Mouse (Mus musculus) spleen, adult 2 months (tissue): ENCODE data around the gene Olig2. TPM values are rescaled to one million over a fixed set of nuclear protein-coding genes. Genes with fewer than 3 reads are reported as not detected.

Experiments used
- DNase-seq, 2 experiments: peaks; one replicate each; pipeline versions ENCODE4 v3.0.0 to v3.0.0-alpha.2; 2012 to 2021; ENCODE audit warnings: low spot score in 2 of 2, low read depth in 1 of 2
- H3K27ac ChIP-seq: fragments of 200-500 bp; 2 replicates; pipeline ENCODE4 v1.5.1; 2012; ENCODE audit warnings: low read length, inconsistent platforms; ENCODE audit not compliant: insufficient read depth
- H3K27me3 ChIP-seq: fragments of 200-500 bp; 2 replicates; pipeline ENCODE4 v1.6.1; 2012; ENCODE audit warnings: mild to moderate bottlenecking, moderate library complexity, low read length, inconsistent platforms; ENCODE audit not compliant: control insufficient read depth, insufficient read depth
- H3K36me3 ChIP-seq: fragments of 200-500 bp; 2 replicates; pipeline ENCODE4 v1.6.1; 2012; ENCODE audit warnings: mild to moderate bottlenecking, low read length, inconsistent platforms; ENCODE audit not compliant: control insufficient read depth, insufficient read depth
- H3K4me1 ChIP-seq: fragments of 200-500 bp; 2 replicates; pipeline ENCODE4 v1.6.1; 2011; ENCODE audit warnings: inconsistent platforms; ENCODE audit not compliant: control insufficient read depth, insufficient read depth, insufficient read length
- H3K4me3 ChIP-seq: fragments of 200-500 bp; 2 replicates; pipeline ENCODE4 v1.5.1; 2011; ENCODE audit warnings: mild to moderate bottlenecking, inconsistent platforms; ENCODE audit not compliant: insufficient read depth, insufficient read length; ENCODE audit errors: extremely low read depth
- CTCF ChIP-seq: fragments of 200-500 bp; IDR thresholded peaks from 2 replicates; pipeline ENCODE4 v1.5.1; 2011; ENCODE audit warnings: mild to moderate bottlenecking, inconsistent platforms; ENCODE audit not compliant: insufficient read depth, insufficient read length, insufficient replicate concordance; ENCODE audit errors: extremely low read depth
- POLR2A ChIP-seq: fragments of 200-500 bp; IDR thresholded peaks from 2 replicates; pipeline ENCODE4 v1.6.1; 2011; ENCODE audit warnings: low read depth, low read length, inconsistent platforms
- WGBS: fragments of 180-500 bp; shearing (Covaris S2); methylation state at CpG from one replicate; pipeline ENCODE4 v1.1.7; 2018; 5-methylcytosine and 5-hydroxymethylcytosine counted together
- polyA plus RNA-seq: library from polyadenylated mRNA; depleted of rRNA; stranded (reverse); fragments of >200 nt; gene quantifications from 2 replicates; pipeline ENCODE4 v1.2.3, GENCODE M21; 2012

Gene Olig2
- polyA plus RNA-seq, 1 experiment = 0.04 TPM

- no peak overlapping the region for H3K4me3 ChIP-seq
- WGBS = 5% methylated on average over 25 of the region's 25 CpGs
- TF ChIP-seq CTCF = no peak
- TF ChIP-seq POLR2A = no peak
- no peak overlapping the region for H3K27ac ChIP-seq
- DNase-seq = no peak
- H3K4me1 ChIP-seq = no peaks in the 10 kb centered on the region; the same call in 1 of the 2 replicates
- no peaks in the 10 kb centered on the region for H3K36me3 ChIP-seq
- peaks cover 48% of the 10 kb centered on the region for H3K27me3 ChIP-seq
Observed at GRCm38 (mm10) chr16:91222171-91222642, 3.0 kb upstream of the Olig2 start.

- no peaks in the 10 kb centered on the region for H3K36me3 ChIP-seq
- peaks cover 50% of the 10 kb centered on the region for H3K27me3 ChIP-seq
- 3% methylated on average over 27 of the region's 27 CpGs for WGBS
- no peak for DNase-seq
- H3K4me1 ChIP-seq = no peaks in the 10 kb centered on the region; the same call in 1 of the 2 replicates
- no peak overlapping the region for H3K4me3 ChIP-seq
- H3K27ac ChIP-seq = no peak overlapping the region
- TF ChIP-seq CTCF = no peak
- TF ChIP-seq POLR2A = no peak
Observed at GRCm38 (mm10) chr16:91222643-91223271, 2.5 kb upstream of the Olig2 start.

- no peak overlapping the region for H3K27ac ChIP-seq
- H3K27me3 ChIP-seq = peaks cover 50% of the 10 kb centered on the region
- no peaks in the 10 kb centered on the region for H3K36me3 ChIP-seq
- no peaks in the 10 kb centered on the region; the same call in 1 of the 2 replicates for H3K4me1 ChIP-seq
- no peak overlapping the region for H3K4me3 ChIP-seq
- no peak for TF ChIP-seq POLR2A
- TF ChIP-seq CTCF = no peak
- 4% methylated on average over 35 of the region's 35 CpGs for WGBS
- DNase-seq = no peak
Observed at GRCm38 (mm10) chr16:91223327-91224067, 1.8 kb upstream of the Olig2 start.

GRCm38 (mm10) chr16:91224068-91224402 lies 1.2 kb upstream of the Olig2 start:
- no peaks in the 10 kb centered on the region; the same call in 1 of the 2 replicates for H3K4me1 ChIP-seq
- no peak for DNase-seq
- H3K27me3 ChIP-seq = peaks cover 52% of the 10 kb centered on the region
- WGBS = 8% methylated on average over 10 of the region's 10 CpGs
- no peaks in the 10 kb centered on the region for H3K36me3 ChIP-seq
- no peak for TF ChIP-seq CTCF
- no peak for TF ChIP-seq POLR2A
- no peak overlapping the region for H3K4me3 ChIP-seq
- no peak overlapping the region for H3K27ac ChIP-seq

GRCm38 (mm10) chr16:91224481-91225232 lies 600 bp upstream of the Olig2 start:
- Histone ChIP-seq H3K27me3 (peaks cover 54% of the 10 kb centered on the region), H3K4me3 (no peak overlapping the region), H3K36me3 (no peaks in the 10 kb centered on the region), H3K4me1 (no peaks in the 10 kb centered on the region; the same call in 1 of the 2 replicates), H3K27ac (no peak overlapping the region)
- no peak for DNase-seq
- WGBS = 4% methylated on average over 26 of the region's 26 CpGs
- no peak for TF ChIP-seq CTCF
- no peak for TF ChIP-seq POLR2A

GRCm38 (mm10) chr16:91226038-91226882 lies 1.0 kb downstream of the Olig2 start:
- no peaks in the 10 kb centered on the region for H3K36me3 ChIP-seq
- 4% methylated on average over 60 of the region's 60 CpGs for WGBS
- no peak overlapping the region for H3K27ac ChIP-seq
- no peaks in the 10 kb centered on the region; the same call in 1 of the 2 replicates for H3K4me1 ChIP-seq
- DNase-seq = no peak
- peaks cover 49% of the 10 kb centered on the region for H3K27me3 ChIP-seq
- no peak overlapping the region for H3K4me3 ChIP-seq
- TF ChIP-seq POLR2A (no peak), CTCF (no peak)
